Mouse (Mus musculus): Measurements from ENCODE around the gene Card10. TPM values are rescaled to one million over a fixed set of nuclear protein-coding genes. Genes with fewer than 3 reads are reported as not detected.

Card10 gene
- polyA plus RNA-seq, 1 experiment from 2014 or later: 3.4 TPM

DNA sequence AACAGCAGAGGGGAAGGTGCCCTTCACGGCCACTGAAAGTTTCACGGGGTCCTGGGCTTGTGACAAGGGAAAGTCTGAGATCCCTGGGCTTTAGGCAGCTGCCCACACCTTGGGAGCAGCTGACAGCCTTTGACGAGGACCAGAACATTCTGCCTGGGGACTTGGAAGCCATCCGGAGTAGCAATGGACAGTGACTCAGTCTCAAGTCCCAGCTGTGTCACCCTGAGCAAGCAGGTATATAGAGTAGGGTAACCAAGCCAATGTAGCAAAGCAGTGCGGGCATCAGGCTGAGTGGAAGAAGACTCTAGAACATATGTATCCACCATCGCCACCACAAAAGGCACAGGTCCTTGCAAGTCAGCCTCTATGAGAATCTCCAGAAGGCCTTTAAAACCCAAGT, 65.7 kb downstream of the Card10 start:
- Histone ChIP-seq H3K4me1 (peaks cover 4% of the 10 kb centered on the region; the same call in 1 of the 2 replicates), H3K9me3 (no peaks in the 10 kb centered on the region), H3K9ac (no peak overlapping the region), H3K36me3 (no peaks in the 10 kb centered on the region), H3K4me2 (no peak overlapping the region), H3K27ac (no peak overlapping the region), H3K27me3 (peaks cover 38% of the 10 kb centered on the region), H3K4me3 (no peak overlapping the region)
- no peak for ATAC-seq (ENCODE audit: insufficient number of reproducible peaks, low FRiP score, low TSS enrichment, low read depth)
- WGBS: 42% methylated on average over 6 of the region's 6 CpGs

DNA sequence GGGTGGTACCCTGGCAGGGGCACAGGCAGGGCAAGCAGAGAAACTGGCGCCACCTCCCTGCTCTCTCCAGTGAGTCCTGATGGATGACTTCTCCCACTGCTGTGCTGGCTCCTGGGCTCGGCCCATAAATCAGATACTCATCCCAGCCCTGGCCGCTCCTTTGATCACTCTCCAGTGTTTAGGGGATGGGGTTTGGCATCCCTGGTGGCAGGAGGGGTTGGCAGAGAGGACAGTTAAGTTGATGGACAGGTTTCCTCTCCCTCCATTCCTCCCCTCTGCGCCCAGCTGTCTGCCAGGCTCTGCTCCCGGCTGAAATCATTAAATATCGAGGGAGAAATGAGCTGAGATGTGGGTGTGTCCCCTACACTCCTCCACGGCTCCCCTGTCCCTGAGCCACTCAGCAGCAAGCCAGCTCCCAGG, 66.2 kb downstream of the Card10 start:
- no peak overlapping the region for H3K9ac ChIP-seq
- H3K9me3 ChIP-seq: no peaks in the 10 kb centered on the region
- H3K4me2 ChIP-seq: no peak overlapping the region
- H3K4me1 ChIP-seq: peaks cover 4% of the 10 kb centered on the region; the same call in 1 of the 2 replicates
- no peak overlapping the region for H3K4me3 ChIP-seq
- H3K27me3 ChIP-seq: peaks cover 38% of the 10 kb centered on the region
- 9% methylated on average over 7 of the region's 7 CpGs for WGBS
- H3K27ac ChIP-seq: no peak overlapping the region
- no peak for ATAC-seq (ENCODE audit: insufficient number of reproducible peaks, low FRiP score, low TSS enrichment, low read depth)
- H3K36me3 ChIP-seq: no peaks in the 10 kb centered on the region

DNA sequence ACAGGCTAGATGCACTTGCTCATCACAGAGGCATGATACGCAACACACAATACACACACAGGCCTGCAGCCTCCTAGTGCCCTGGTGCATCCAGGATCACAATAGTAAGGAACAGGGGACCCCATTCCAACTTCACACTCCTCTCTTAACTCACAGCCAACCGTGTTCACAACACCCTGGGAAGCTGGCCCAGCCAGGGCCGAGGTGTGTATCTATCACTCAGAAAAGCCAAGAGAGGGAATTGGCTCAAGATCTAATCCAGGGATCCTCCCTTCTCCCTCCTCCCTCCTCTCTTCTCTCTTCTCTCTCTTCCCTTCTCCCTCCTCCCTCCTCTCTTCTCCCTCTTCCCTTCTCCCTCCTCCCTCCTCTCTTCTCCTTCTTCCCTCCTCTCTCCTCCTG, 66.7 kb downstream of the Card10 start:
- 51% methylated on average over 3 of the region's 3 CpGs for WGBS
- ATAC-seq (ENCODE audit: insufficient number of reproducible peaks, low FRiP score, low TSS enrichment, low read depth): no peak
- Histone ChIP-seq H3K4me3 (no peak overlapping the region), H3K27me3 (peaks cover 38% of the 10 kb centered on the region), H3K27ac (no peak overlapping the region), H3K4me2 (no peak overlapping the region), H3K4me1 (peaks cover 4% of the 10 kb centered on the region; the same call in 1 of the 2 replicates), H3K9me3 (no peaks in the 10 kb centered on the region), H3K9ac (no peak overlapping the region), H3K36me3 (no peaks in the 10 kb centered on the region)

DNA sequence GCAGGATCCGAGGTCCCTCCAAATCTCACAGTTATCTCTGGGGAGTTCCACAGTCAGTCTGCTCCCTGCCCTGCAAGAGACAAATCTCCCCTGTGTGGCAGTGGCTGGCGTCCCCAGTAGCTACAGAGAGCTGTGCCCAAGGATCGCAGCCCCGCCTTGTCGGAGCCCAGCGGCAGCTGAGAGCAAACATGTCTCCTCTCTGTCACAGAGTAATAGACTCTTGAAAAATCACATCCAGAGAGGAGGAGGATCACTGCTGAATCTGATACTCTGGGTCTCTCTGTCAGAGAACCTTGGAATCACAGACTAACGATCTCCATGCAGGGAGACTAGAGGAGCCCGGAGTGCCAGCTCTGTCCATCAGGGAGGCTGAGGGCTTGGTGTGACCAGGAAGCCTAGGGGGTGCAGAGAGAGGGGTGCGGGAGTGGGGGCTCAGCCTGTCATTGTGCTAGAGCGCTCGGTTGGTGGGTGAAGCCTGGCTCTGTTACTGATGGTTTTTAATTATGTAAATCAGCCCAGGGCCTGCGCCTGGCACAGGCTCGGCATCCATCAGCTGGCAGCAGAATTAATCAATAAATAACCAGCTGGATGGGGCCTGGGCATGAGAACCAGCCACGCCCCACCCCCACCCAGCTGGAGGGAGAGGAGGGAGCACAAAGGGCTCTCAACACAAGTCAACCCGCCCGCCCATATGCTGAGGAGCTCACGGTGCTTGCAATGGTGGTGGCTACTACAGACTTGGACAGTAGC, 67.2 kb downstream of the Card10 start:
- Histone ChIP-seq H3K4me3 (no peak overlapping the region), H3K4me1 (peaks cover 4% of the 10 kb centered on the region; the same call in 1 of the 2 replicates), H3K27me3 (peaks cover 38% of the 10 kb centered on the region), H3K4me2 (no peak overlapping the region), H3K27ac (no peak overlapping the region), H3K9me3 (no peaks in the 10 kb centered on the region), H3K9ac (no peak overlapping the region), H3K36me3 (no peaks in the 10 kb centered on the region)
- no peak for ATAC-seq (ENCODE audit: insufficient number of reproducible peaks, low FRiP score, low TSS enrichment, low read depth)
- WGBS: 31% methylated on average over 17 of the region's 17 CpGs

DNA sequence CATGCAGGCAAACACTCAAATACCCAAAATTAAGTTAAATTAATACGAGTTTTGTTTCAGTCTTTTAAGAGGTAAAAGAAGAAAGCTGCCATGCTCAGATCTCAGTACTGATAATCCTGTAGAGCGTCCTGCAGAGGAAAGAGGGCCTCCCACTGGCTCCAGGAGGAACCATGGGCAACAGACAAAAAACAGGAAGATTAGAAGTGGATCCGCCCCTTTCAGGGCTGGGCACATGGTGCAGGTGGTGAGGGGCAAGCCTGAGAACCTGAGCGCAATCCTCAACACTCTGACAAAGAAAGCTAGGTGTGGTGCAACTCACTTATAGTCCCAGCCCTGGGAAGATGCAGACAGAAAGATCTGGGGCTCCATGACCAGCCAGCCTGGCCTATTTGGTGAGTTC, 71.0 kb downstream of the Card10 start:
- peaks cover 26% of the 10 kb centered on the region for H3K27me3 ChIP-seq
- H3K9me3 ChIP-seq: no peaks in the 10 kb centered on the region
- H3K4me1 ChIP-seq: peaks cover 1% of the 10 kb centered on the region; the same call in 1 of the 2 replicates
- H3K36me3 ChIP-seq: no peaks in the 10 kb centered on the region
- no peak for ATAC-seq (ENCODE audit: insufficient number of reproducible peaks, low FRiP score, low TSS enrichment, low read depth)
- no peak overlapping the region for H3K27ac ChIP-seq
- H3K4me2 ChIP-seq: no peak overlapping the region
- H3K4me3 ChIP-seq: no peak overlapping the region
- 56% methylated on average over 4 of the region's 4 CpGs for WGBS
- no peak overlapping the region for H3K9ac ChIP-seq

DNA sequence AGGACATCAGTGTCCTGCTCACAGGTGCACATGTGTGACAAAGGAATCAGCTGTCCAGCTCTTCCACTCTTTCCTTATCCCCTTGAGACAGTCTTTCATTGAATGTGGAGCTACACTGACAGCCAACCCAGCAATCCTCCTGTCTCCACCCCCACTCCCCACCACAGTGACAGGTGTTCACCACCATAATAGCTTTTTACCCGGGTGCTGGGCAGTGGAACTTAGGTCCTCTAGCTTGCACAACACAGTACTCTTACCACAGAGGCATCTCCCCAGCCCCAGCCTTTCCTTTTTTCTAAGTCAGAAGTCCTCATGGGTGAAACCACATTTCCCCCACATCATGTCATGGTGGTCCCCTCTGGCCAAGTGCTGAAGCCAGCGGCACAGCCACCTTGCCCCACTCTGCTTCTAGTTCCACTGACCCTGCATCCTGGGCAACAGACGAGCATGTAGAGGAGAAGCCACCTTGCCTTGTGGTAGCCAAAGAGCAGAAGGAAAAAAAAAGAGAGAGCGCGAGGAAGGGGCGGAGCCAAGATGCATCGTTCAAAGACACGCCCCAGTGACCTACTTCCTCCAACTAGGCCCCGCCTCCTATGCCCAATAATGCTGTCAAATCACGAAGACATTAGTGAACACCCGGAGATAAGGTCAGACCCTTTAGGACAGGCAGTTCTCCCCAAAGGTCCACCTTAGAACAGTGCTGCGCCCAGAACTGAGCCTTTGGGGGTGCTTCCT, 72.4 kb downstream of the Card10 start:
- Histone ChIP-seq H3K36me3 (no peaks in the 10 kb centered on the region), H3K4me1 (no peaks in the 10 kb centered on the region), H3K9me3 (no peaks in the 10 kb centered on the region), H3K4me3 (no peak overlapping the region), H3K9ac (no peak overlapping the region), H3K27me3 (peaks cover 23% of the 10 kb centered on the region), H3K4me2 (no peak overlapping the region), H3K27ac (no peak overlapping the region)
- 83% methylated on average over 12 of the region's 12 CpGs for WGBS
- no peak for ATAC-seq (ENCODE audit: insufficient number of reproducible peaks, low FRiP score, low TSS enrichment, low read depth)

DNA sequence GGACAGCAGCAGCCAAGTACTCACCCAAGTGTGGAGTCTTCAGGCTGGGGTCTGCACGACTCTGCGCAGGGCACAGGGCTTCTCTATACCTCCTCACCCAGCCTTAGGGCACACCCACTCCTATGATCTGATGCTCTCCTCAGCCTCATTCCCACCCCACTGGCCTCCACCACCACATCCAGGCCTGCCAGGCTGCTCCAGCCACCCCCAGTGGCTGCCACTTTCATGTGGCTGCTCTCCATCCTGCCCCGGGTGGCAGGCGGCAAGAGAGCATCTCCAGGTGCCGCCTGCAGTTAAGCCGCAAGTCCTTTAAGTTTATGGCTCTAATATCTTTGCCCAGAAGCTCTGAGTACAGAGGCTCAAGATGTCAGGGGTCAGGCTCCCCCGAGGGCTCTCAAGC, 76.1 kb downstream of the Card10 start:
- ATAC-seq (ENCODE audit: insufficient number of reproducible peaks, low FRiP score, low TSS enrichment, low read depth): no peak
- H3K4me2 ChIP-seq: no peak overlapping the region
- H3K27me3 ChIP-seq: peaks cover 39% of the 10 kb centered on the region
- H3K36me3 ChIP-seq: no peaks in the 10 kb centered on the region
- no peaks in the 10 kb centered on the region for H3K4me1 ChIP-seq
- no peak overlapping the region for H3K27ac ChIP-seq
- H3K4me3 ChIP-seq: no peak overlapping the region
- H3K9me3 ChIP-seq: no peaks in the 10 kb centered on the region
- 32% methylated on average over 7 of the region's 7 CpGs for WGBS
- H3K9ac ChIP-seq: no peak overlapping the region

Other genes starting within 250 kb of the Card10 start
- 37.0 and 41.1 TPM in 2 replicates for gene Rac2, start 230.3 kb downstream of the Card10 start, polyA plus RNA-seq (2015; fragmentation: Nextera tagmentation; extraction: Ambion mirVana)
- 12.3 and 14.1 TPM in 2 replicates for gene Cyth4, start 206.0 kb downstream of the Card10 start, polyA plus RNA-seq (2015; fragmentation: Nextera tagmentation; extraction: Ambion mirVana)
- 0.05 and 0.22 TPM in 2 replicates for gene Elfn2, start 84.3 kb downstream of the Card10 start, polyA plus RNA-seq (2015; fragmentation: Nextera tagmentation; extraction: Ambion mirVana)
- gene Mfng, start 29.6 kb downstream of the Card10 start, polyA plus RNA-seq (2015; fragmentation: Nextera tagmentation; extraction: Ambion mirVana): 15.1 and 16.3 TPM in 2 replicates
- gene Cdc42ep1, start 39.6 kb upstream of the Card10 start, polyA plus RNA-seq (2015; fragmentation: Nextera tagmentation; extraction: Ambion mirVana): 26.5 and 30.0 TPM in 2 replicates
- 0.65 and 0.73 TPM in 2 replicates for gene Lgals2, start 52.5 kb upstream of the Card10 start, polyA plus RNA-seq (2015; fragmentation: Nextera tagmentation; extraction: Ambion mirVana)
- gene Gga1, start 74.1 kb upstream of the Card10 start, polyA plus RNA-seq (2015; fragmentation: Nextera tagmentation; extraction: Ambion mirVana): 53.2 and 54.4 TPM in 2 replicates
- gene Gm49510, start 96.6 kb upstream of the Card10 start, polyA plus RNA-seq (2015; fragmentation: Nextera tagmentation; extraction: Ambion mirVana): 0.50 and 0.65 TPM in 2 replicates
- gene Sh3bp1, start 96.7 kb upstream of the Card10 start, polyA plus RNA-seq (2015; fragmentation: Nextera tagmentation; extraction: Ambion mirVana): 55.2 and 61.1 TPM in 2 replicates
- 13.0 and 15.0 TPM in 2 replicates for gene Pdxp, start 110.9 kb upstream of the Card10 start, polyA plus RNA-seq (2015; fragmentation: Nextera tagmentation; extraction: Ambion mirVana)
- 2,795 and 2,816 TPM in 2 replicates for gene Lgals1, start 123.7 kb upstream of the Card10 start, polyA plus RNA-seq (2015; fragmentation: Nextera tagmentation; extraction: Ambion mirVana)
- 53.2 and 55.2 TPM in 2 replicates for gene Nol12, start 131.9 kb upstream of the Card10 start, polyA plus RNA-seq (2015; fragmentation: Nextera tagmentation; extraction: Ambion mirVana)
- gene Triobp, start 144.7 kb upstream of the Card10 start, polyA plus RNA-seq (2015; fragmentation: Nextera tagmentation; extraction: Ambion mirVana): 54.8 and 59.2 TPM in 2 replicates
- 487 and 628 TPM in 2 replicates for gene H1f0, start 225.4 kb upstream of the Card10 start, polyA plus RNA-seq (2015; fragmentation: Nextera tagmentation; extraction: Ambion mirVana)
- gene Galr3, start 238.8 kb upstream of the Card10 start, polyA plus RNA-seq (2015; fragmentation: Nextera tagmentation; extraction: Ambion mirVana): 0.13 TPM in 1 of 2 replicates, not detected in the other